Mouse (Mus musculus) CD4-positive, CD25-positive, alpha-beta regulatory T cell, adult 2 months (primary cell): ENCODE measurements at regions not wholly inside any gene's neighbourhood (a gene's known extent, or its start where the extent isn't known, plus 50 kb on each side); places are given as distances from the start of the nearest gene placed in this dataset.

Experiments
- DNase-seq: peaks from one replicate; pipeline ENCODE4 v3.0.0-alpha.2; 2012; ENCODE audit warnings: low read depth, low spot score

GRCm38 (mm10) chr9:115545792-115546191, 235.6 kb upstream of the Stt3b start:
- DNase-seq, result no peak

DNA sequence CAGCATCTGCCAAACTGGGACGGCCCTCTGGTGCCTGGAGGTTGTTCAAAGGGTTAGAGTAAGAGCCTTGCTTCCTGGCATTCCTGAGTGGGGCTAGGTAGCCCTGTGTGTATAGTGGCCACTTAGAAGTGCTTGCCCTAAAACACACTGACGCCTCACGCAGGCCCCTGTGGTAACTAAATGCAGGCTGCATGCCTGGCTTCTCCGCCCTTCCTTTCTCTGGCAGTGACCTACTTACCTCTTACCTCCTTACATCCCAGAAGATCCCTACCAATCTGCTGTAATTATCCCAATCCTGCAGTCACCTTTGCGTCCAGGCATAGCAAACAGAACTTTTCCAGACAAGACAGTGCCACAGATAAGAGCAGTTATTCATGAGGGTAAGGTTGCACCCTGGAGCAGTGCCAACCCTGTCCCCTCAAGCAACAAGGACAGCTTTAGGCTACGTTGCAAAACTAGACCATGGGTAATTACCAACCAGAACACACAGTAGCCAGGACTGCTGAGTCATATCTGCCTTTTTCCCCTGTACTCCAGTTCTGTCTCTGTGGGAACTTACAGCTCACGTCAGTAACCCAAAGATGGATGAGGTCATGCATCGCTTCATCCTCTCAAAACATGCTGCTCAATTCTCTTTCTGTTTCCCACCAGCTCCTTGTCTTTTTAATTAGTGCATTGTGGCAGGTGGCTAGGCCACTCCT, 237.6 kb upstream of the Stt3b start:
- no peak for DNase-seq

DNA sequence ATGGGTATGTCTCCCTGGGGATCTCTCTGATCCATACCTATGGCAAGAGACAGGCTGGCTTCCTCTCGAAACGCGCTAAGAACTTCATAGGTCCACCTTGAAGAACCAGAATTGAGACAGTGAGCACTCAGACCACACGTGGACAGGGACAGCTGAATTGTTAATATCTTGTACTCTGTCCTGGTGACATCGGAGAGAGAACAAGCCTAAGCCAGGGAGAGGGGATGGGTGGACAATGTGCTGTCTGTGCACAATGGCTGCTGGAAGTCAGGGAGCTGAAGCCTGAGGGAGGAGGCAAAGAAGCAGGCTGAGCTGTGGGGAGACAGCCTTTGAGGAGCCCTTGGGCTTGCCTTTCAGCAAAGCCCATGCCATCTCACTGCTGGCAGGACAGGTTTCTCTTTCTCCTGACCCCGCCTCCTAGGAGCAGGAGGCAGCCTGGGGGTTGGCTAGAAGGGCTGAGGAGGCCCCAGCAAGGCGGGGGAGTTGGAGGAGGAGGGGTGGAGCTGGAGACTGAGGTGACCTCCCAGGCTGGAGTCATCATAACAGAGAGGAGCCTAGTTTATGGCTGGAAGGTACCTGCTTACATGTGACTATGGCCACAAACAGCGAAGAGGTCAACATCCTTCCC, 238.6 kb upstream of the Stt3b start:
- no peak for DNase-seq

GRCm38 (mm10) chr9:115551080-115551479, 240.9 kb upstream of the Stt3b start:
- no peak for DNase-seq

GRCm38 (mm10) chr9:115551501-115551900, 241.3 kb upstream of the Stt3b start:
- DNase-seq, result no peak

GRCm38 (mm10) chr9:115558131-115558530, 247.9 kb upstream of the Stt3b start:
- no peak for DNase-seq

- DNase-seq, result no peak
Observed at GRCm38 (mm10) chr9:115559521-115559920, 249.3 kb upstream of the Stt3b start.

DNA sequence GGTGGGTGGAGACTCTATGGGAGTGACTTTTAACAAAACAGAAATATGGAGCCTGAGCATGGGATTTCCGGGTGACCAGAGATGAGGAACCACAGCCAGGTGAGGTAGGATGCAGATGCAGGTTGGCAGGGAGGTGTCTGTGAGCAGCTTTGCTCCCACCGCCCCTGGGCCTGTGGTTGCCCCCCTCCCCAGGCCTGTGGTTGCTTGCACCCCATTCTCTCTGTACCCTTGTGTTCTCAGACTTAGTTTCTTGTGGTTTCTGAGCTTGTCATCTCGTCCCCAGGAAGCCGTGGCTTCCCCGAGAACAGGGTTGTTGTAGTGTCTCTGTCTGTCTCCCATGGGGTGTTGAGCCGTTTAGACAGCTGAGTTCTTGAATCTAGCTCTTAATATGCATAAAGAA, 251.0 kb upstream of the Stt3b start:
- peak; percentile 75 for DNase-seq

DNA sequence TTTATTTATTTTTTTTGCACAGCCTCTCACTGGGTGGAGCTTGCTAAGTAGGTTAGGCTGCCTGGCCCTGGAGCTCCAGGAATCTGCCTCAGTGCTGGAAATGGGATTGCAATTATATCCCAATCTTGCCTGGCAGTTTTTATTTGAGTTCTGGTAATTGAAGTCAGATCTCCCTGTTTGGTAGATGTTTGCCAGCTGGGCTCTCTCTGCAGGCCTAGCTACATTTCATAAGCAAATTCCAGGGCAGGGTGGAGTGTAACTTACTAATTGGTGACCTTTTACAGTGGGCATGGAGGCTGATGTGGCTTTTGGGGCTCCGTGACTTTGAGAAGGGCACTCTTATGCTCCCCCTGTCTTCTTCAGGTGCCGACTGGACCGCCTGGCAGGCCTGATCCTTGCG, 252.6 kb upstream of the Stt3b start:
- DNase-seq, result no peak

GRCm38 (mm10) chr9:115564366-115564765, 254.1 kb upstream of the Stt3b start:
- DNase-seq, result no peak

- DNase-seq, result no peak
Observed at GRCm38 (mm10) chr9:115568693-115569334, 258.6 kb upstream of the Stt3b start.

- DNase-seq, result no peak
Observed at GRCm38 (mm10) chr9:115570998-115571397, 260.8 kb upstream of the Stt3b start.

DNA sequence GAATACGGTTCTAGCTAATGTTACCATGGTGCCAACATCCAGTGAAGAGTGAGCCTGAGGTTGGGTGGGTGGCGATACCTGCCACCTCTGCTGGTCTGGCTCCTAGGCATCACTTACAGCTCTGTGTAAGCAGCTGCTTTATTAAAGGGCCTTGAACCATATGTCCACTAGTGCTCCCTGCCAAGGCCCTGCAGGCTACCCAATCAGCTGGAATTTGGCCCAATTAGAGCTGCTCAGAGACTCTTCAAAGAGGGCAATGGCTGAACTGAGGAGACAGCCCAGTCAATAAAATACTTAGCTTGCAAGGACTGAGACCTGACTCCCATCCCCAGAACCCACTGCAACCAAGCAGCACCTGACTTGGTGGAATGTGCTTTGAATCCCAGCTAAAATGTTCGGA, 270.9 kb upstream of the Stt3b start:
- no peak for DNase-seq

GRCm38 (mm10) chr9:115583548-115583947, 273.3 kb upstream of the Stt3b start:
- peak; percentile 55 for DNase-seq

GRCm38 (mm10) chr9:115584874-115585273, 274.7 kb upstream of the Stt3b start:
- DNase-seq, result no peak

- DNase-seq, result no peak
Observed at GRCm38 (mm10) chr9:115592466-115592865, 282.2 kb upstream of the Stt3b start.

GRCm38 (mm10) chr9:115600228-115600627, 290.0 kb upstream of the Stt3b start:
- no peak for DNase-seq

DNA sequence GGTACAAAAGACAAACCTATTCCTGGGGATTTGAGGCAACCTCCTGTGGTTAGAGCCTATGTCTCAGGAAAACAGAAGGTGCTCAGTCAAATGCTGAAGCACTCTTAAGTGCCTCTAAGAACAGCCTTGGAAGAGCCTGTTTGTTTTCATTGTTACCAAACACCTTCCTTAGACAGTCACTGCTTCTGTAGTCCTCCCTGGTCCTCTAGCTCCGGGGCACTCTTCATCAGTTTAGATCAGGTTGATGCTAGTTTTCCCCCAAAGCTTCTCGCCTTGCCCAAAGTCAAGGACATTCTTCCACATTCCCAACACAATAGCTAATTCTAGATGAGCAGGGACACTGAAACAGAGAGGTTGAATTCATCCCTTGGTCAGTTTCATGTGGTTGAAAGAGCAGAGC, 290.6 kb upstream of the Stt3b start:
- DNase-seq, result no peak

DNA sequence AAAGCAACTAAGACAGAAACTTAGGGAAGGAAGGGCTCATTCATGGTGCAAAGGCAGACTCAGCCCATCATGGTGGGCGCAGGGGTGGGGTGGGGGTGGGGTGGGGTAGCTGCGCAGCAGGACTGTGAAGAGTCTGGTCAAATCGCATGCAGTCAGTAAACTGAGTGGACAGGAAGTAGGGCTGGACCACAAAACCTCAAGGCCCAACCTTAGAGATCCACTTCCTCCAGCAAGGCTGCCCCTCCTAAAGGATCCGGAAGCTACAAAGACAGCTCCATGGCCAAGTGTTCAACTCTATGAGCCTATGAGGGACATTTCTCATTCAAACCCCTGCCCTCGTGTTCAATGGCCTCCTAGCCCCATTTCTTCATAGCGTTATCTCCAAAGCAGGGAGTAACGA, 292.6 kb upstream of the Stt3b start:
- no peak for DNase-seq

DNA sequence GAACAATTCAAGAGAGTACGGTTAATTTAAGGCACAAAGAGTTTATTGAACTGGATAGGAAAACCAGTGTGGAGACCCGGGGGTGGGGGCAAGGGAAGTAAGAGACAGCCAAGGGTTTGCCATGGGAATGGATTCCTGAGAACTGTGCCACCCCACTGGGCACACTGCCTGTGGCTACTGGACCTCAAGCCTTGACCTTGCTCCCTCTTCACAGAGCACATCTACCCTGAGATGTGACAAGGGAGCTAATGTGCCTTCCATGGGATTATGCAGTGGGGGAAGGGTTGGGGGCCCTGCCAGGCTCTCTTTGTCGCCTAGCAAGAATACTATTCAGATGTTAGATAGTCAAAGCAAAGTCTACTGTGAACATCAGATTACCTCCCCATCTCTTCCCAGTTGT, 294.2 kb upstream of the Stt3b start:
- DNase-seq, result no peak

GRCm38 (mm10) chr9:115604968-115605682, 294.9 kb upstream of the Stt3b start:
- DNase-seq, result no peak

DNA sequence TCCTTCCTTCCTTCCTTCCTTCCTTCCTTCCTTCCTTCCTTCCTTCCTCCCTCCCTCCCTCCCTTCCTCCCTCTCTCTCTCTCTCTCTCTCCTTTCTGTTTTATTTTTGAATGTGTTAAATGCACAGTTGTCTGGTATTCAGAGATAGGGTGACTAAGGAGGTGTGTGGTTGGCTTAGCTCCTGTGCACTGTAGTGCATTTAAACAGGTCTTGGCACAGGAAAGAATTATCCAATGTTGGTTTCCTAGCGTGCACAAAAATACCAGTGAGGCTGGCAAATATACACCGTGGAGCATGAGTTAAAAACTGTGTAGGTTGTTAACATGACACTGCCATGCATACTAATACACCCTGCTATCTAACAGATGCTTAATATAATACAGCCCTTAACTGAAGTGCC, 297.7 kb upstream of the Stt3b start:
- DNase-seq, result no peak
